Mouse (Mus musculus) C2C12 (cell line): ENCODE results near the gene Ccar1.

Source experiments
- CEBPB ChIP-seq: IDR thresholded peaks from one replicate; pipeline ENCODE4 v1.6.1; 2011; ENCODE audit warnings: low read depth, mild to moderate bottlenecking, control low read depth, moderate library complexity
- CTCF ChIP-seq: IDR thresholded peaks from one replicate; pipeline ENCODE4 v1.5.1; 2011; ENCODE audit not compliant: control insufficient read depth, insufficient read depth, insufficient read length
- FOSL1 ChIP-seq: IDR thresholded peaks from one replicate; pipeline ENCODE4 v1.8.0; 2011; ENCODE audit warnings: mild to moderate bottlenecking, low read length; ENCODE audit not compliant: poor library complexity, insufficient read depth, severe bottlenecking
- USF1 ChIP-seq: IDR thresholded peaks from one replicate; pipeline ENCODE4 v1.6.1; 2011; ENCODE audit warnings: low read depth, mild to moderate bottlenecking, control low read depth, moderate library complexity

- no peak for TF ChIP-seq CTCF
- TF ChIP-seq USF1, result no peak
- TF ChIP-seq CEBPB, result no peak
- no peak for TF ChIP-seq FOSL1
Observed at GRCm38 (mm10) chr10:62724936-62725335, 67.2 kb downstream of the Ccar1 start.
